Mouse (Mus musculus) neutrophil, adult 5-6 weeks (primary cell): ENCODE measurements around the gene Abcb8. TPM values are rescaled to one million over a fixed set of nuclear protein-coding genes. Genes with fewer than 3 reads are reported as not detected.
"Not testable (repeated sequence)": the region's sequence is repeated elsewhere in the genome, so short reads cannot be mapped to it uniquely, and the experiment has no call there.

Experiments used
- ATAC-seq: fragments of 151-379, 151-347 bp; 2 replicates; pipeline ENCODE4 v1.8.0; 2017; ENCODE audit warnings: mild to moderate bottlenecking, moderate TSS enrichment; ENCODE audit not compliant: insufficient number of reproducible peaks, poor library complexity, low FRiP score, severe bottlenecking; ENCODE audit errors: extremely low read depth
- total RNA-seq: library from RNA; stranded (forward); fragments of 200-1000 nt; gene quantifications from 2 replicates; pipeline ENCODE4 v1.2.3, GENCODE M21; 2017

Gene Abcb8
- total RNA-seq, 1 experiment from 2014 or later = 5.0 TPM

GRCm38 (mm10) chr5:24389011-24389657 lies 4.3 kb upstream of the Abcb8 start:
- no peak for ATAC-seq

GRCm38 (mm10) chr5:24389658-24390020 lies 3.8 kb upstream of the Abcb8 start:
- no peak for ATAC-seq

- ATAC-seq = no peak
These were observed 1.6 kb upstream of the Abcb8 start, which contains the start of gene Atg9b for GRCm38 (mm10) chr5:24391864-24392263. TSS of gene Atg9b (minus strand) at chr5:24392143.

- ATAC-seq = no peak
These were observed 739 bp upstream of the Abcb8 start for GRCm38 (mm10) chr5:24392724-24393123.

GRCm38 (mm10) chr5:24394165-24394894 lies 867 bp downstream of the Abcb8 start:
- peak; percentile 89 for ATAC-seq

- ATAC-seq = not testable (repeated sequence)
These were observed 2.8 kb downstream of the Abcb8 start for GRCm38 (mm10) chr5:24396254-24396653.

GRCm38 (mm10) chr5:24399686-24400085 lies 6.2 kb downstream of the Abcb8 start:
- no peak for ATAC-seq

- no peak for ATAC-seq
These were observed 6.9 kb downstream of the Abcb8 start for GRCm38 (mm10) chr5:24400362-24400761.

GRCm38 (mm10) chr5:24400911-24401605 lies 7.6 kb downstream of the Abcb8 start:
- no peak for ATAC-seq

- no peak for ATAC-seq
These were observed 8.5 kb downstream of the Abcb8 start for GRCm38 (mm10) chr5:24401969-24402368.

GRCm38 (mm10) chr5:24404594-24405360 lies 11.3 kb downstream of the Abcb8 start:
- ATAC-seq = no peak

- no peak for ATAC-seq
These were observed 12.0 kb downstream of the Abcb8 start for GRCm38 (mm10) chr5:24405389-24405876.

- ATAC-seq = no peak
These were observed 15.2 kb downstream of the Abcb8 start for GRCm38 (mm10) chr5:24408651-24409050.

- no peak for ATAC-seq
These were observed 16.0 kb downstream of the Abcb8 start for GRCm38 (mm10) chr5:24409466-24409865.

- ATAC-seq = no peak
These were observed 18.6 kb downstream of the Abcb8 start for GRCm38 (mm10) chr5:24412063-24412462.

GRCm38 (mm10) chr5:24413042-24413693 lies 19.7 kb downstream of the Abcb8 start, which contains the start of gene Asic3:
TSS of gene Asic3 (plus strand) at chr5:24413392.
- no peak for ATAC-seq

GRCm38 (mm10) chr5:24413938-24414337 lies 20.5 kb downstream of the Abcb8 start:
- no peak for ATAC-seq

- peak; percentile 65 for ATAC-seq
These were observed 22.8 kb downstream of the Abcb8 start for GRCm38 (mm10) chr5:24416222-24416736.
